Mouse (Mus musculus): ENCODE results near the gene Mvk. TPM values are rescaled to one million over a fixed set of nuclear protein-coding genes. Genes with fewer than 3 reads are reported as not detected.

The Mvk gene
- 22.2 and 24.6 TPM in 2 replicates for total RNA-seq (2014; rRNA removed; ENCODE audit: low replicate concordance)
- 12.6 and 13.3 TPM in 2 replicates for polyA plus RNA-seq (2015; fragmentation: Nextera tagmentation; extraction: Ambion mirVana)

DNA sequence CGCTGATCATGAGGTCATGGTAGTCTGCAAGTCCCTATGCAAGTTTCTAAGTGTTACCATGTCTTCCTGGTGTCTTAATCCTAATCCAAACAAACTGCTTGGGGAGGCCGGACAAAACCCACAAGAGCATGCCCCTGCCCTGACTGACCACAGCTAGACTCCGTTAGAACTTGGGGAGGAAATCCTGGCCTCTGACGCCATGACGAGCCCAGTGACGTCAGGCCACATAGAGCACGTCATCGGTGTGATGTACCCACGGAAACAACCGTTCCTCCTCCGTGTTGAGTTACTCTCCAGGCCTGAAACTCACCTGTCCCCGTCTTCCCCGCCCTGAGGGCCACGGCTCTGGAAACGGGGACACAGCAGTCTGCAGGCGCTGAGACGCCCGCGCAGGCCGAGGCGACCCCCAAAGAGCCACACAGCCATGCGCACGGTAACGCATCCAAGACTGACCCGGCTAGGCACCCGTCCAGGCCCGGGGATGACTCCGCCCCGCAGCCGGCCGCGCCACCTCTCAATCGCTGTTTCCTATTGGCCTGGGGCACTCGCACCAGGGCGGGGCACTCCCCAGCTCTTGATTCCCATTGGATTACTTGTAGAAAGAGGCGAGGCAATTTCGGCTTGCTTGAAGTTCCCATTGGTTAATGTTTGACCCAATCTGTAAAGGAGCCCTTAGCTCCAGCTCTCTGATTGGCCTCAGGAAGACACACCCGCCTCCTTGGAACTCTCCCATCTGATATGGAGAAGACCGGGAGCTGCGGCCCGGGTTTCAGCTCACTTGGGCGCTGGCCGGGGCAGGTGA, at the start of gene Mvk, which contains the start of gene Mmab:
TSS of gene Mvk (plus strand) at position 704 of the 802 bp plus-strand sequence.
TSS of gene Mmab (minus strand) at position 495 of the 802 bp plus-strand sequence.
- H3K27me3 ChIP-seq (ENCODE audit: control insufficient read depth, insufficient read depth, low read length), result no peaks in the 10 kb centered on the region
- peak within 1 kb of the TSS; percentile 42; the same call in 1 of the 2 replicates for H3K9ac ChIP-seq (replicated peaks; ENCODE audit: low read depth, low read length)
- peak within 1 kb of the TSS; percentile 75 for H3K4me2 ChIP-seq (ENCODE audit: low read depth, low read length)
- DNase-seq (ENCODE audit: low spot score), result peak; percentile 99
- H3K36me3 ChIP-seq (replicated peaks; ENCODE audit: control insufficient read depth, insufficient read depth, low read length), result peaks cover 12% of the 10 kb centered on the region
- peak within 1 kb of the TSS; percentile 66 for H3K4me3 ChIP-seq (ENCODE audit: low read depth, low read length)
- H3K27ac ChIP-seq (ENCODE audit: low read depth), result peak within 1 kb of the TSS; percentile 49
- peak; percentile 99 for ATAC-seq (ENCODE audit: insufficient read depth, low read depth)
- 2% methylated on average over 42 of the region's 43 CpGs for WGBS
- H3K4me1 ChIP-seq (ENCODE audit: control insufficient read depth, insufficient read depth), result peaks cover 7% of the 10 kb centered on the region
- no peaks in the 10 kb centered on the region for H3K9me3 ChIP-seq (replicated peaks; ENCODE audit: control insufficient read depth, low read length)
- TF ChIP-seq CTCF (IDR thresholded peaks at IDR 0.05; ENCODE audit: low read depth) (no peak), EP300 (IDR thresholded peaks at IDR 0.05; ENCODE audit: low read depth) (peak; percentile 55; the same call in 1 of the 2 replicates)

DNA sequence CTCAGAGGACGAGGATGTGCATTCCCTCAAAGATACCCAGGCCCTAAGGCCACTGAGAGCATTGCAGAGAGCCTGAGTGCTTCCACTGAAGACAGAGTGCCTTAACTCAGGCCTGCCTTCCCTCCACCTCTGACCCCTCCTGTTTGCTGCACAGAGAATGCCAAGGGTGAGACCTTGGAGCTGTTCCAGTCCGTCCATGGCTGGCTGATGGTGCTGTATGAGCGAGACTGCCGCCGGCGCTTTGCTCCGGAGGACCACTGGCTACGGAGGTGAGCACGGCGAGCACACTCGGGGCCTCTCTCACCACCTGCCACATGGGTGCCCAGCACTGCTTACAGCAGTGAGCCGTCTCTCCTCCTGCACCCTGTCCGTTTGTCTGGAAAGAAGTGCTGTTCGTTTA, 37.5 kb upstream of the Mvk start:
- 88% methylated on average over 14 of the region's 14 CpGs for WGBS

DNA sequence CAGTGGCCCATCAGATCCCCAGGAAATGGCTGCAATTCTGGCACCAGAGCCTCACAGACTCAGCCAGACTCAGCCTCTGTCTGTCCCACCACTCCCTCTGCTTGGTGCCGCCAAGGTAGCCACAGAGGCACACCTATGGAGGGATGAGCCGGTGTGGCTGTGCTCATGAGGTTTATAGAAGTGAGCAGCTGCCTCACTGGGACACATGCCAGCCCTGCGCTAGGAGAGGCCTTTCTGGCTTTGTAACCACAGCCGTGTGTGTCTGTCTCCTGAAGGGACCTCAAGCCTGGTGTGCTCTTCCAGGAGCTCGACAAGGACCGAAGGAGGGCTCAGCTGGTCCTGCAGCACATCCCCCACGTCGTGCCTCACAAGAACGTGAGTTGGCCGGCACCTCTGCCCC, 36.8 kb upstream of the Mvk start:
- peaks cover 100% of the 10 kb centered on the region for H3K36me3 ChIP-seq (replicated peaks; ENCODE audit: control insufficient read depth, insufficient read depth, low read length)
- DNase-seq (ENCODE audit: low spot score), result no peak
- no peaks in the 10 kb centered on the region for H3K9me3 ChIP-seq (replicated peaks; ENCODE audit: control insufficient read depth, low read length)
- no peaks in the 10 kb centered on the region for H3K4me1 ChIP-seq (ENCODE audit: control insufficient read depth, insufficient read depth)
- 74% methylated on average over 10 of the region's 10 CpGs for whole genome bisulfite sequencing
- no peak overlapping the region for H3K4me3 ChIP-seq (ENCODE audit: low read depth, low read length)
- H3K27me3 ChIP-seq (ENCODE audit: control insufficient read depth, insufficient read depth, low read length), result no peaks in the 10 kb centered on the region
- H3K9ac ChIP-seq (replicated peaks; ENCODE audit: low read depth, low read length), result no peak overlapping the region
- TF ChIP-seq EP300 (IDR thresholded peaks at IDR 0.05; ENCODE audit: low read depth) (no peak), CTCF (IDR thresholded peaks at IDR 0.05; ENCODE audit: low read depth) (no peak)
- no peak overlapping the region for H3K4me2 ChIP-seq (ENCODE audit: low read depth, low read length)
- no peak overlapping the region for H3K27ac ChIP-seq (ENCODE audit: low read depth)
- ATAC-seq (ENCODE audit: insufficient read depth, low read depth), result no peak

More for the DNA sequence above, 37.5 kb upstream of the Mvk start:
- TF ChIP-seq EP300 (IDR thresholded peaks at IDR 0.05; ENCODE audit: low read depth) (no peak), CTCF (IDR thresholded peaks at IDR 0.05; ENCODE audit: low read depth) (no peak)
- Histone ChIP-seq H3K4me1 (ENCODE audit: control insufficient read depth, insufficient read depth) (no peaks in the 10 kb centered on the region), H3K9me3 (replicated peaks; ENCODE audit: control insufficient read depth, low read length) (no peaks in the 10 kb centered on the region), H3K4me3 (ENCODE audit: low read depth, low read length) (no peak overlapping the region), H3K27me3 (ENCODE audit: control insufficient read depth, insufficient read depth, low read length) (no peaks in the 10 kb centered on the region), H3K36me3 (replicated peaks; ENCODE audit: control insufficient read depth, insufficient read depth, low read length) (peaks cover 100% of the 10 kb centered on the region), H3K27ac (ENCODE audit: low read depth) (no peak overlapping the region), H3K4me2 (ENCODE audit: low read depth, low read length) (no peak overlapping the region), H3K9ac (replicated peaks; ENCODE audit: low read depth, low read length) (no peak overlapping the region)
- DNase-seq (ENCODE audit: low spot score) (no peak), ATAC-seq (ENCODE audit: insufficient read depth, low read depth) (no peak)

DNA sequence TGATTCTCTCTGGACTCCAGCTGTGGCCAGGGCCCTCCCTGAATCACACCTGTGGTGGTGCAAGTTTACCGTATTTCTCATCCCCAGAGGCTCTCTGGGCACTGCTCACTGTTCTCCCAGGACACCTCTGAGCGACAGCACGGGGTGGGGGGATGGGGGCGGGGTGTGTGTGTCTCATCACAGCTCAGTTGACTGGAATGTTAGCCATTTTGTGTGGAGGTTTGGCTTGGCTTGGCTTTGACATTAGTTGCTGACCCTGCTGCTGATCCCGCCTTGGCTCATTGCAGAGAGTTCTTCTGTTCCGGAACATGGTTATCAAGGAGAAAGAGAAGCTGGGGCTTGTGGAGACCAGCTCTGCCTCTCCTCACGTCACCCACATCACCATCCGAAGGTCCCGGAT, 36.3 kb upstream of the Mvk start:
- no peak overlapping the region for H3K27ac ChIP-seq (ENCODE audit: low read depth)
- ATAC-seq (ENCODE audit: insufficient read depth, low read depth), result no peak
- WGBS, result 79% methylated on average over 9 of the region's 9 CpGs
- H3K4me1 ChIP-seq (ENCODE audit: control insufficient read depth, insufficient read depth), result no peaks in the 10 kb centered on the region
- H3K36me3 ChIP-seq (replicated peaks; ENCODE audit: control insufficient read depth, insufficient read depth, low read length), result peaks cover 100% of the 10 kb centered on the region
- H3K4me3 ChIP-seq (ENCODE audit: low read depth, low read length), result no peak overlapping the region
- no peaks in the 10 kb centered on the region for H3K27me3 ChIP-seq (ENCODE audit: control insufficient read depth, insufficient read depth, low read length)
- TF ChIP-seq CTCF (IDR thresholded peaks at IDR 0.05; ENCODE audit: low read depth) (no peak), EP300 (IDR thresholded peaks at IDR 0.05; ENCODE audit: low read depth) (no peak)
- DNase-seq (ENCODE audit: low spot score), result no peak
- H3K9ac ChIP-seq (replicated peaks; ENCODE audit: low read depth, low read length), result no peak overlapping the region
- no peaks in the 10 kb centered on the region for H3K9me3 ChIP-seq (replicated peaks; ENCODE audit: control insufficient read depth, low read length)
- no peak overlapping the region for H3K4me2 ChIP-seq (ENCODE audit: low read depth, low read length)

DNA sequence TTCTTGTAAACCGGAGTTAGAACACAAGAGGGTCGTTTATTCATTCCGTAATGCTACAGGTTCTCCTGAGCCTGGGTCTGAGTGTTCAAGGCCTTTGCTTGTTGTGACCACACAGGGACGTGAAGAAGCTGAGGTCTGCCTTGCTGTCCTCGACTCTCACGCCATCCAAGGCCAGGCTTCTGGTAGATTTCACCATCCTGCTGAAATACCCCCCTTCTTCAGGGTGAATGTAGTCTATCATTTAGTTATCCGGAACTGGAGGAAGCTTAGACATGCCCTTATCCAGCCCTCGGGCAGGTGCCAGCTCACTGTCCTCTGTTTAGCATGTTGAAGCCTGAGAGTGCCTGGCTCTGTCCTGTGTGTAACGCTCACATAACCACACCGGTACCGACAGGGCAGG, 35.2 kb upstream of the Mvk start:
- Histone ChIP-seq H3K4me3 (ENCODE audit: low read depth, low read length) (no peak overlapping the region), H3K9ac (replicated peaks; ENCODE audit: low read depth, low read length) (no peak overlapping the region), H3K4me1 (ENCODE audit: control insufficient read depth, insufficient read depth) (no peaks in the 10 kb centered on the region), H3K4me2 (ENCODE audit: low read depth, low read length) (no peak overlapping the region), H3K9me3 (replicated peaks; ENCODE audit: control insufficient read depth, low read length) (no peaks in the 10 kb centered on the region), H3K27me3 (ENCODE audit: control insufficient read depth, insufficient read depth, low read length) (no peaks in the 10 kb centered on the region), H3K36me3 (replicated peaks; ENCODE audit: control insufficient read depth, insufficient read depth, low read length) (peaks cover 100% of the 10 kb centered on the region), H3K27ac (ENCODE audit: low read depth) (no peak overlapping the region)
- DNase-seq (ENCODE audit: low spot score) (no peak), ATAC-seq (ENCODE audit: insufficient read depth, low read depth) (no peak)
- 93% methylated on average over 11 of the region's 11 CpGs for WGBS
- TF ChIP-seq CTCF (IDR thresholded peaks at IDR 0.05; ENCODE audit: low read depth) (no peak), EP300 (IDR thresholded peaks at IDR 0.05; ENCODE audit: low read depth) (no peak)
